22 mouse cellular contexts compared by ENCODE assay signal in the genomic region with DNA sequence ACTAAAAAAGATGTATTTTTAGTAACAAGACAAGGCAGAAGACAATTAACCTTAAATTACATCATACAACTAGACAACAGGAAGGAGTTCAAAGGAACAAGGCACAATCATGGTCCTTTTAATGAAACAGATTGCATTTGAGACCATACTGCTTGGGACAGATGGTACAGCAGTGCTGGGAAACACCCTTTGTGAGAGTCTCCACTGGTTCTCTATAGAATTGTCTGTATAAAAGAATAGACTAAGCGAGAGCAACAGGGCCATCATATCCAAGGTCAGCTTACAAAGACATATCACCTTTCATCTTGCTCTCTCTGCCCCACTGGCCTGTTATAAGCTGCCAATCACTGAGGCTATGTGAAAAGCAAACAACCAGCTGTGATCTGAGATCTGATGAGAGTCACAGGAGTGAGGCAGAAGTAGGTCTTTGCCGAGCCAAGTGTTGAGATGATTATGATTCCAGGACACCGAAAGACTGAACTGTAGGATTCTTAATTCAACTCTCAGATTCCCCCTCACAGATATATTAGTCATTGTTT.
DNase-seq lines count a peak whose midpoint lies in the region; ATAC-seq lines count a peak whose summit lies in the region.
"Had no signal": no experiment of that assay in that cellular context is flagged by ENCODE, and none has a peak within 500 bp of the region (broad histone marks: within the 10 kb centered on the region; RNA-seq: fewer than 3 reads in every experiment).

No protein-coding gene starts in this region.

- H3K27ac ChIP-seq in hindbrain, embryonic 12.5 days = no peak overlapping the region
- no peak overlapping the region for H3K27ac ChIP-seq in hindbrain, embryonic 14.5 days
- H3K27ac ChIP-seq: forebrain, embryonic 10.5 days; heart, embryonic 15.5 days; intestine, embryonic 15.5 days had no signal

- H3K9ac ChIP-seq in hindbrain, embryonic 12.5 days = no peak overlapping the region
- H3K9ac ChIP-seq in hindbrain, embryonic 14.5 days = no peak overlapping the region
- H3K9ac ChIP-seq: heart, embryonic 15.5 days; intestine, embryonic 15.5 days had no signal

- no peaks in the 10 kb centered on the region for H3K9me3 ChIP-seq in hindbrain, embryonic 12.5 days (replicated peaks)
- H3K9me3 ChIP-seq in hindbrain, embryonic 14.5 days (ENCODE audit: control insufficient read depth, low read length) = no peaks in the 10 kb centered on the region
- H3K9me3 ChIP-seq: forebrain, embryonic 10.5 days; heart, embryonic 15.5 days; intestine, embryonic 15.5 days; megakaryocyte, embryonic 14.5 days had no signal

- H3K4me3 ChIP-seq in hindbrain, embryonic 12.5 days = no peak overlapping the region
- H3K4me3 ChIP-seq in hindbrain, embryonic 14.5 days (replicated peaks; ENCODE audit: low read length) = no peak overlapping the region
- H3K4me3 ChIP-seq: forebrain, embryonic 10.5 days; heart, embryonic 15.5 days; intestine, embryonic 15.5 days; megakaryocyte, embryonic 14.5 days had no signal

- H3K4me1 ChIP-seq in hindbrain, embryonic 12.5 days = no peaks in the 10 kb centered on the region
- no peaks in the 10 kb centered on the region for H3K4me1 ChIP-seq in hindbrain, embryonic 14.5 days (replicated peaks; ENCODE audit: control insufficient read depth, insufficient read depth, low read length)
- H3K4me1 ChIP-seq: forebrain, embryonic 10.5 days; heart, embryonic 15.5 days; intestine, embryonic 15.5 days had no signal

- WGBS in hindbrain, embryonic 12.5 days = 50% methylated on average over 3 of the region's 3 CpGs
- 63% methylated on average over 3 of the region's 3 CpGs for WGBS in hindbrain, embryonic 14.5 days

- H3K36me3 ChIP-seq in hindbrain, embryonic 12.5 days = no peaks in the 10 kb centered on the region
- H3K36me3 ChIP-seq in hindbrain, embryonic 14.5 days (replicated peaks; ENCODE audit: control insufficient read depth, insufficient read depth) = no peaks in the 10 kb centered on the region
- H3K36me3 ChIP-seq: forebrain, embryonic 10.5 days; heart, embryonic 15.5 days; intestine, embryonic 15.5 days had no signal

- no peaks in the 10 kb centered on the region for H3K27me3 ChIP-seq in hindbrain, embryonic 12.5 days
- H3K27me3 ChIP-seq in hindbrain, embryonic 14.5 days (ENCODE audit: control insufficient read depth, insufficient read depth, low read length) = no peaks in the 10 kb centered on the region
- H3K27me3 ChIP-seq: heart, embryonic 15.5 days; intestine, embryonic 15.5 days; megakaryocyte, embryonic 14.5 days; Patski had no signal

- DNase-seq in embryo, embryonic 10 days (ENCODE audit: low spot score) = peak; percentile 6
- no peak for DNase-seq in embryo, embryonic 9.5 days (ENCODE audit: extremely low spot score)
- DNase-seq in hindbrain, embryonic 14.5 days (ENCODE audit: low spot score) = no peak
- no peak for DNase-seq in thymus, postnatal 4 days
- DNase-seq in kidney, postnatal 4 days = no peak
- DNase-seq: adrenal gland, postnatal 14 days; cerebellum, adult 18-20 months; gastrocnemius, postnatal 36 days; heart, postnatal 4 days; lung, adult 2 months; right cerebral cortex, postnatal 4 days; thymus, adult 2 months had no signal

- 0 out of 2 replicates have a peak, but pooled peaks have one; percentile 26 for ATAC-seq in hindbrain, embryonic 12.5 days (ENCODE audit: low FRiP score)
- no peak for ATAC-seq in hindbrain, embryonic 14.5 days (ENCODE audit: low FRiP score)
- peak; percentile 25 for ATAC-seq in CD4-positive, CD25-positive, alpha-beta regulatory T cell, adult 4 months
- peak; percentile 32 for ATAC-seq in inflammation-experienced regulatory T-cells, adult 6 months
- ATAC-seq: activated CD4-positive, CD25-positive, alpha-beta regulatory T cell, adult 4 months; intestine, embryonic 15.5 days; Patski had no signal

- no peak overlapping the region for H3K4me2 ChIP-seq in hindbrain, embryonic 12.5 days (replicated peaks)
- H3K4me2 ChIP-seq in hindbrain, embryonic 14.5 days (replicated peaks) = no peak overlapping the region
- H3K4me2 ChIP-seq: heart, embryonic 15.5 days; intestine, embryonic 15.5 days; liver, embryonic 11.5 days had no signal
